ENCODE assay signal across 11 mouse cellular contexts in the genomic region with DNA sequence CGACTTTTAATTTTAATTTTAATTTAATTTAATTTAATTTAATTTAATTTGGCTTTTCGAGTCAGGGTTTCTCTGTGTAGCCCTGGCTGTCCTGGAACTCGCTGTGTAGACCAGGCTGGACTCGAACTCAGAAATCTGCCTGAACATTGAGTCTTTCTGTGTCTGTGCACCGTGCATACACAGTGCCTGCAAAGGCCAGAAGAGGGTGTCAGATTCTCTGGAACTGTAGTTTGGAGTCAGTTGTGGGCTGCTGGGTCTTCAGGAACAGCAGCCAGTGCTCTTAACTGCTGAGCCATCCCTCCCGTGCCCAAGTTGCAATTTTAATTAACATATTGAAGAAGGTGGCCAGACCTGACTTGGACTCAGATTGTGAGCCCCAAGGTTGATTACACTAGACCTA. TPM values are rescaled to one million over a fixed set of nuclear protein-coding genes. Genes with fewer than 3 reads are reported as not detected.
DNase-seq lines count a peak whose midpoint lies in the region; ATAC-seq and TF ChIP-seq lines count a peak whose summit lies in the region.
"Had no signal": no experiment of that assay in that cellular context is flagged by ENCODE, and none has a peak within 500 bp of the region (broad histone marks: within the 10 kb centered on the region; RNA-seq: fewer than 3 reads in every experiment).

No protein-coding gene starts in this region.

- H3K27ac ChIP-seq in heart, postnatal 0 days (ENCODE audit: low read depth): no peak overlapping the region
- H3K27ac ChIP-seq in heart, adult 2 months: no peak overlapping the region
- H3K27ac ChIP-seq in limb, embryonic 13.5 days: peak overlapping the region; percentile 78; the same call in 1 of the 2 replicates

- no peak for DNase-seq in heart, postnatal 0 days (ENCODE audit: low spot score)
- no peak for DNase-seq in heart, adult 2 months
- DNase-seq in 3T3-L1 (ENCODE audit: low read depth, low spot score) (peak; percentile 20), ES-CJ7 (ENCODE audit: low read depth, low spot score) (peak; percentile 63)
- DNase-seq in urinary bladder, postnatal 10 days (ENCODE audit: low spot score): no peak
- DNase-seq: embryo, embryonic 11 days; thymus, postnatal 36 days had no signal

- H3K9ac ChIP-seq in heart, postnatal 0 days (replicated peaks; ENCODE audit: low read depth, low read length): no peak overlapping the region
- H3K9ac ChIP-seq in heart, adult 2 months (ENCODE audit: low read depth, low read length): no peak overlapping the region
- H3K9ac ChIP-seq in limb, embryonic 13.5 days: no peak overlapping the region

- TF ChIP-seq POLR2A in heart, adult 2 months (IDR thresholded peaks at IDR 0.05; ENCODE audit: insufficient read depth, low read depth, low read length): no peak

- H3K36me3 ChIP-seq in heart, postnatal 0 days (replicated peaks; ENCODE audit: control insufficient read depth, insufficient read depth, low read length): peaks cover 12% of the 10 kb centered on the region
- H3K36me3 ChIP-seq in heart, adult 2 months (ENCODE audit: control insufficient read depth, insufficient read depth, low read length): no peaks in the 10 kb centered on the region
- peaks cover 17% of the 10 kb centered on the region for H3K36me3 ChIP-seq in limb, embryonic 13.5 days

- 0 out of 2 replicates have a peak, but pooled peaks cover 7% of the 10 kb centered on the region for H3K4me1 ChIP-seq in heart, postnatal 0 days (ENCODE audit: control insufficient read depth, insufficient read depth)
- H3K4me1 ChIP-seq in heart, adult 2 months (ENCODE audit: control insufficient read depth, insufficient read depth, low read length): peaks cover 6% of the 10 kb centered on the region
- peaks cover 18% of the 10 kb centered on the region for H3K4me1 ChIP-seq in limb, embryonic 13.5 days

- H3K9me3 ChIP-seq in heart, postnatal 0 days (replicated peaks; ENCODE audit: control insufficient read depth, low read length): no peaks in the 10 kb centered on the region
- no peaks in the 10 kb centered on the region for H3K9me3 ChIP-seq in limb, embryonic 13.5 days
- H3K9me3 ChIP-seq: limb, embryonic 15.5 days had no signal

- no peak for ATAC-seq in heart, postnatal 0 days (ENCODE audit: insufficient read depth, low read depth)
- no peak for ATAC-seq in limb, embryonic 13.5 days (ENCODE audit: low FRiP score, low read depth)
- no peak for ATAC-seq in cerebellum, adult (ENCODE audit: insufficient number of reproducible peaks, low FRiP score, low TSS enrichment)

- H3K4me3 ChIP-seq in heart, postnatal 0 days (ENCODE audit: low read depth, low read length): no peak overlapping the region
- H3K4me3 ChIP-seq in heart, adult 2 months: no peak overlapping the region
- H3K4me3 ChIP-seq in limb, embryonic 13.5 days: no peak overlapping the region

- TF ChIP-seq EP300 in heart, postnatal 0 days (IDR thresholded peaks at IDR 0.05; ENCODE audit: low read depth): no peak
- no peak for TF ChIP-seq EP300 in heart, adult 2 months (IDR thresholded peaks at IDR 0.05; ENCODE audit: insufficient read depth, low read depth, low read length)

- 67% methylated on average over 6 of the region's 6 CpGs for WGBS in heart, postnatal 0 days
- 65% methylated on average over 6 of the region's 6 CpGs for WGBS in heart, adult 2 months
- WGBS in limb, embryonic 13.5 days: 67% methylated on average over 6 of the region's 6 CpGs

- TF ChIP-seq CTCF in heart, postnatal 0 days (IDR thresholded peaks at IDR 0.05; ENCODE audit: low read depth): no peak
- no peak for TF ChIP-seq CTCF in heart, adult 2 months (IDR thresholded peaks at IDR 0.05)

- intact Hi-C loops in heart, adult 2 months (cut with DNase I): loop anchor here (5.0 to 10.0 kb wide), 3 partner anchors 41 to 323 kb away; partner anchors contain the start of genes Rhbdf2 and Sphk1

- H3K79me2 ChIP-seq in heart, adult 2 months (replicated peaks; ENCODE audit: control insufficient read depth, insufficient read depth, low read length): no peaks in the 10 kb centered on the region

- H3K4me2 ChIP-seq in heart, postnatal 0 days (ENCODE audit: low read depth, low read length): peak overlapping the region; percentile 94
- H3K4me2 ChIP-seq in limb, embryonic 13.5 days (replicated peaks): peak overlapping the region; percentile 76

- H3K27me3 ChIP-seq in heart, postnatal 0 days (ENCODE audit: control insufficient read depth, insufficient read depth, low read length): no peaks in the 10 kb centered on the region
- no peaks in the 10 kb centered on the region for H3K27me3 ChIP-seq in heart, adult 2 months (ENCODE audit: control insufficient read depth, insufficient read depth, low read length)
- no peaks in the 10 kb centered on the region for H3K27me3 ChIP-seq in limb, embryonic 13.5 days
- H3K27me3 ChIP-seq: limb, embryonic 15.5 days had no signal

RNA-seq across cellular contexts. Expression of gene Prpsap1, which starts 2.7 kb away (rescaled TPM):
- total RNA-seq in heart, postnatal 0 days (2014; rRNA removed; ENCODE audit: low replicate concordance): 43.3 and 46.6 TPM in 2 replicates
- 59.2 and 62.2 TPM in 2 replicates for polyA plus RNA-seq in heart, postnatal 0 days (2015; fragmentation: Nextera tagmentation; extraction: Ambion mirVana)
- total RNA-seq in heart, adult 2 months (2021): 10 to 100 TPM; 28.9 to 30.0 TPM
- 37.3 and 39.1 TPM in 2 replicates for polyA plus RNA-seq in heart, adult 2 months (2012; rRNA removed)
- polyA plus RNA-seq in limb, embryonic 13.5 days (2015; fragmentation: Nextera tagmentation; extraction: Ambion mirVana): 189 and 199 TPM in 2 replicates

RNA-seq across cellular contexts. Expression of gene Qrich2, which starts 25.3 kb away (rescaled TPM):
- 0.23 TPM in 1 of 2 replicates, not detected in the other for total RNA-seq in heart, postnatal 0 days (2014; rRNA removed; ENCODE audit: low replicate concordance)
- not detected in 2 replicates for polyA plus RNA-seq in heart, postnatal 0 days (2015; fragmentation: Nextera tagmentation; extraction: Ambion mirVana)
- total RNA-seq in heart, adult 2 months (2021): not detected
- 0.18 and 0.23 TPM in 2 replicates for polyA plus RNA-seq in heart, adult 2 months (2012; rRNA removed)
- 0.17 and 0.24 TPM in 2 replicates for polyA plus RNA-seq in limb, embryonic 13.5 days (2015; fragmentation: Nextera tagmentation; extraction: Ambion mirVana)
- total RNA-seq: gastrocnemius, adult 8-10 months had no signal

RNA-seq across cellular contexts. Expression of gene Sphk1, which starts 39.4 kb away (rescaled TPM):
- total RNA-seq in heart, postnatal 0 days (2014; rRNA removed; ENCODE audit: low replicate concordance): 1.9 and 3.1 TPM in 2 replicates
- 2.0 TPM in 2 replicates for polyA plus RNA-seq in heart, postnatal 0 days (2015; fragmentation: Nextera tagmentation; extraction: Ambion mirVana)
- 1 to 10 TPM in 1 of 2 experiments, under 1 TPM in 1; 0.98 to 1.1 TPM for total RNA-seq in heart, adult 2 months (2021)
- polyA plus RNA-seq in heart, adult 2 months (2012; rRNA removed): 3.2 and 3.3 TPM in 2 replicates
- 2.3 and 2.9 TPM in 2 replicates for polyA plus RNA-seq in limb, embryonic 13.5 days (2015; fragmentation: Nextera tagmentation; extraction: Ambion mirVana)

RNA-seq across cellular contexts. Expression of gene Ubald2, which starts 57.4 kb away (rescaled TPM):
- total RNA-seq in heart, postnatal 0 days (2014; rRNA removed; ENCODE audit: low replicate concordance): 48.3 and 161 TPM in 2 replicates
- 32.3 and 41.9 TPM in 2 replicates for polyA plus RNA-seq in heart, postnatal 0 days (2015; fragmentation: Nextera tagmentation; extraction: Ambion mirVana)
- total RNA-seq in heart, adult 2 months (2021): 10 to 100 TPM; 29.2 to 34.1 TPM
- 45.5 and 80.1 TPM in 2 replicates for polyA plus RNA-seq in heart, adult 2 months (2012; rRNA removed)
- 28.2 and 30.2 TPM in 2 replicates for polyA plus RNA-seq in limb, embryonic 13.5 days (2015; fragmentation: Nextera tagmentation; extraction: Ambion mirVana)

Comparison
In these comparisons a context has a peak if more than half of its experiments do, and no peak if none do; other contexts are left out.
1. DNase-seq: peak in 3T3-L1 (single experiment) and ES-CJ7 (single experiment); none in heart, postnatal 0 days (single experiment), heart, adult 2 months (0 of 2) and urinary bladder, postnatal 10 days (single experiment).